Mouse (Mus musculus) adipocyte (in vitro differentiated cells): ENCODE data around the gene Cpt1a.

ENCODE experiments used
- DNase-seq: peaks from one replicate; pipeline ENCODE4 v3.0.0-alpha.2; 2016; ENCODE audit warnings: low spot score

The Cpt1a gene

GRCm38 (mm10) chr19:3324931-3325711 lies 3.0 kb downstream of the Cpt1a start:
- DNase-seq = peak; percentile 95

- DNase-seq = no peak
These were observed 3.8 kb downstream of the Cpt1a start for GRCm38 (mm10) chr19:3325771-3326478.

- DNase-seq = no peak
These were observed 4.4 kb downstream of the Cpt1a start for GRCm38 (mm10) chr19:3326479-3327047.

GRCm38 (mm10) chr19:3333247-3333646 lies 11.1 kb downstream of the Cpt1a start:
- peak; percentile 74 for DNase-seq

- DNase-seq = peak; percentile 79
These were observed 11.8 kb downstream of the Cpt1a start for GRCm38 (mm10) chr19:3333694-3334515.

- DNase-seq = no peak
These were observed 12.4 kb downstream of the Cpt1a start for GRCm38 (mm10) chr19:3334550-3334949.

- no peak for DNase-seq
These were observed 13.8 kb downstream of the Cpt1a start for GRCm38 (mm10) chr19:3335917-3336316.

- DNase-seq = no peak
These were observed 14.5 kb downstream of the Cpt1a start for GRCm38 (mm10) chr19:3336485-3337255.

- DNase-seq = no peak
These were observed 17.1 kb downstream of the Cpt1a start for GRCm38 (mm10) chr19:3339187-3339586.

GRCm38 (mm10) chr19:3341021-3341420 lies 18.9 kb downstream of the Cpt1a start:
- DNase-seq = no peak

GRCm38 (mm10) chr19:3343929-3344328 lies 21.8 kb downstream of the Cpt1a start:
- DNase-seq = no peak

GRCm38 (mm10) chr19:3344636-3345544 lies 22.8 kb downstream of the Cpt1a start:
- DNase-seq = no peak

- no peak for DNase-seq
These were observed 25.6 kb downstream of the Cpt1a start for GRCm38 (mm10) chr19:3347784-3348183.

- DNase-seq = peak; percentile 91
These were observed 31.4 kb downstream of the Cpt1a start for GRCm38 (mm10) chr19:3353415-3354111.

GRCm38 (mm10) chr19:3355096-3355495 lies 33.0 kb downstream of the Cpt1a start:
- DNase-seq = no peak

GRCm38 (mm10) chr19:3356516-3356915 lies 34.4 kb downstream of the Cpt1a start:
- no peak for DNase-seq

GRCm38 (mm10) chr19:3357620-3358019 lies 35.5 kb downstream of the Cpt1a start:
- no peak for DNase-seq

GRCm38 (mm10) chr19:3359841-3360588 lies 37.9 kb downstream of the Cpt1a start:
- peak; percentile 54 for DNase-seq

GRCm38 (mm10) chr19:3363510-3363909 lies 41.4 kb downstream of the Cpt1a start:
- DNase-seq = peak; percentile 59
